ENCODE assay signal across 11 mouse cellular contexts in genomic region chr2:156887017-156887416, GRCm38 (mm10). TPM values are rescaled to one million over a fixed set of nuclear protein-coding genes. Genes with fewer than 3 reads are reported as not detected.
DNase-seq lines count a peak whose midpoint lies in the region; ATAC-seq lines count a peak whose summit lies in the region.
"Had no signal": no experiment of that assay in that cellular context is flagged by ENCODE, and none has a peak within 500 bp of the region (broad histone marks: within the 10 kb centered on the region; RNA-seq: fewer than 3 reads in every experiment).

Gene Sla2, minus strand, starts transcription at chr2:156887192.

- ATAC-seq in megakaryocyte progenitor cell, adult 5-6 weeks (replicated peaks; ENCODE audit: poor library complexity): peak; percentile 67
- no peak for ATAC-seq in forebrain, embryonic 14.5 days

- H3K27ac ChIP-seq in forebrain, embryonic 14.5 days (ENCODE audit: low read depth, low read length): no peak within 1 kb of the TSS

- no peaks in the 10 kb centered on the region for H3K27me3 ChIP-seq in forebrain, embryonic 14.5 days (replicated peaks; ENCODE audit: control insufficient read depth, insufficient read depth, low read length)

- no peaks in the 10 kb centered on the region for H3K4me1 ChIP-seq in forebrain, embryonic 14.5 days (ENCODE audit: control insufficient read depth, insufficient read depth, low read length)

- no peak within 1 kb of the TSS for H3K9ac ChIP-seq in forebrain, embryonic 14.5 days (ENCODE audit: low read length)

- no peaks in the 10 kb centered on the region for H3K9me3 ChIP-seq in forebrain, embryonic 14.5 days (replicated peaks; ENCODE audit: control insufficient read depth, low read length)

- WGBS in forebrain, embryonic 14.5 days: 74% methylated on average over 6 of the region's 6 CpGs

- H3K4me2 ChIP-seq in forebrain, embryonic 14.5 days (ENCODE audit: low read length): no peak within 1 kb of the TSS

- no peak within 1 kb of the TSS for H3K4me3 ChIP-seq in forebrain, embryonic 14.5 days (ENCODE audit: low read depth, low read length)

- no peaks in the 10 kb centered on the region for H3K36me3 ChIP-seq in forebrain, embryonic 14.5 days (ENCODE audit: control insufficient read depth, insufficient read depth, low read length)

- peak; percentile 18 for DNase-seq in lung, postnatal 25 days (ENCODE audit: low spot score)
- no peak for DNase-seq in lung, postnatal 10 days
- DNase-seq in c-Kit-positive CD71-negative TER-119-negative erythroid progenitor cells, embryonic 14.5 days (ENCODE audit: low read depth): peak; percentile 54
- DNase-seq in thymus, postnatal 36 days: peak; percentile 84 to 93
- DNase-seq in forebrain, embryonic 14.5 days (ENCODE audit: low spot score): no peak
- no peak for DNase-seq in layer of hippocampus, adult 9-11 months
- DNase-seq in kidney, adult 18-20 months: no peak
- DNase-seq: cerebellum, postnatal 25 days; left cerebral cortex, postnatal 4 days; lung, postnatal 14 days had no signal

RNA-seq across cellular contexts. Expression of gene Sla2, which starts in this region (rescaled TPM):
- total RNA-seq in megakaryocyte progenitor cell, adult 5-6 weeks (2015): 0.10 and 0.57 TPM in 2 replicates
- total RNA-seq in megakaryocyte progenitor cell, adult 5-6 weeks (2017): 0.37 and 0.92 TPM in 2 replicates
- polyA plus RNA-seq in forebrain, embryonic 14.5 days (2014; fragmentation: Nextera tagmentation; extraction: Ambion mirVana): 0.09 and 0.11 TPM in 2 replicates

Comparison
In these comparisons a context has a peak if more than half of its experiments do, and no peak if none do; other contexts are left out.
1. DNase-seq: peak in lung, postnatal 25 days (single experiment), c-Kit-positive CD71-negative TER-119-negative erythroid progenitor cells, embryonic 14.5 days (single experiment) and thymus, postnatal 36 days (2 of 2); none in lung, postnatal 10 days (single experiment), forebrain, embryonic 14.5 days (single experiment), layer of hippocampus, adult 9-11 months (single experiment) and kidney, adult 18-20 months (single experiment).
2. Peak in ATAC-seq in megakaryocyte progenitor cell, adult 5-6 weeks; RNA of the gene not detected or under 1 TPM.